Mouse (Mus musculus) midbrain, postnatal 0 days (tissue): ENCODE measurements around the gene Qsox2. TPM values are rescaled to one million over a fixed set of nuclear protein-coding genes. Genes with fewer than 3 reads are reported as not detected.

Experiments used
- ATAC-seq: fragments of 200-750 bp; cut with Nextera tagmentation; 2 replicates; pipeline ENCODE4 v1.8.0; 2017; ENCODE audit warnings: moderate number of reproducible peaks, mild to moderate bottlenecking, moderate TSS enrichment, moderate library complexity; ENCODE audit not compliant: low FRiP score
- DNase-seq: peaks from one replicate; pipeline ENCODE4 v3.0.0-alpha.2; 2015; ENCODE audit warnings: low spot score
- H3K27ac ChIP-seq: fragments of 300-500 bp; sonication (generic); 2 replicates; pipeline ENCODE4 v1.5.1; 2014; ENCODE audit warnings: low read depth, mild to moderate bottlenecking, low read length, mixed read lengths
- H3K27me3 ChIP-seq: fragments of 300-500 bp; sonication (generic); 2 replicates; pipeline ENCODE4 v1.6.1; 2014; ENCODE audit warnings: low read length, control low read depth, mixed read lengths; ENCODE audit not compliant: insufficient read depth
- H3K36me3 ChIP-seq: fragments of 300-500 bp; sonication (generic); 2 replicates; pipeline ENCODE4 v1.6.1; 2014; ENCODE audit warnings: low read length, control low read depth, mixed read lengths; ENCODE audit not compliant: insufficient read depth
- H3K4me1 ChIP-seq: fragments of 300-500 bp; sonication (generic); 2 replicates; pipeline ENCODE4 v1.6.1; 2014; ENCODE audit warnings: mild to moderate bottlenecking, control low read depth, antibody characterized with exemption, low read length, mixed read lengths; ENCODE audit not compliant: insufficient read depth
- H3K4me2 ChIP-seq: fragments of 300-500 bp; sonication (generic); 2 replicates; pipeline ENCODE4 v1.6.1; 2014; ENCODE audit warnings: low read depth, mild to moderate bottlenecking, low read length, mixed read lengths; ENCODE audit not compliant: poor library complexity, severe bottlenecking
- H3K4me3 ChIP-seq: fragments of 300-500 bp; sonication (generic); 2 replicates; pipeline ENCODE4 v1.5.1; 2014; ENCODE audit warnings: low read depth, mild to moderate bottlenecking, low read length, moderate library complexity
- H3K9ac ChIP-seq: fragments of 300-500 bp; sonication (generic); replicated peaks from 2 replicates; pipeline ENCODE4 v1.6.1; 2014; ENCODE audit warnings: mild to moderate bottlenecking, low read length, moderate library complexity, mixed read lengths; ENCODE audit not compliant: poor library complexity, severe bottlenecking
- H3K9me3 ChIP-seq: fragments of 300-500 bp; sonication (generic); 2 replicates; pipeline ENCODE4 v1.6.1; 2016; ENCODE audit warnings: low read length, control low read depth
- CTCF ChIP-seq: IDR thresholded peaks from 2 replicates; pipeline ENCODE4 v1.5.1; 2016; ENCODE audit warnings: antibody characterized with exemption, mild to moderate bottlenecking
- WGBS: fragments of 180-500 bp; shearing (Covaris S2); extraction: QIAGEN DNeasy Blood & Tissue Kit; methylation state at CpG from one replicate; pipeline ENCODE4 v1.1.7; 2014; 5-methylcytosine and 5-hydroxymethylcytosine counted together
- polyA plus RNA-seq: library from polyadenylated mRNA; unstranded; fragments of >200 nt; fragmentation: Nextera tagmentation; extraction: Ambion mirVana; gene quantifications from 2 replicates; pipeline ENCODE4 v1.2.1, GENCODE M21; 2015
- total RNA-seq: library from RNA; depleted of rRNA; stranded (reverse); fragments of >200 nt; gene quantifications from 2 replicates; pipeline ENCODE4 v1.2.3, GENCODE M21; 2014; rRNA removed

The Qsox2 gene
- total RNA-seq (19.2 and 25.6 TPM in 2 replicates), polyA plus RNA-seq (8.4 and 9.9 TPM in 2 replicates)

GRCm38 (mm10) chr2:26237290-26237782 is at the start of gene Qsox2:
TSS of gene Qsox2 (minus strand) at chr2:26237525.
- no peaks in the 10 kb centered on the region for H3K27me3 ChIP-seq
- peak; percentile 87 for ATAC-seq
- no peaks in the 10 kb centered on the region for H3K9me3 ChIP-seq
- H3K4me3 ChIP-seq, result peak within 1 kb of the TSS; percentile 95
- H3K36me3 ChIP-seq, result 0 out of 2 replicates have a peak, but pooled peaks cover 2% of the 10 kb centered on the region
- under 1% methylated on average over 35 of the region's 36 CpGs for WGBS
- peak within 1 kb of the TSS; percentile 93 for H3K9ac ChIP-seq
- peak within 1 kb of the TSS; percentile 88 for H3K27ac ChIP-seq
- DNase-seq, result peak; percentile 93
- H3K4me2 ChIP-seq, result peak within 1 kb of the TSS; percentile 83
- H3K4me1 ChIP-seq, result no peaks in the 10 kb centered on the region
- TF ChIP-seq CTCF, result no peak

- Histone ChIP-seq H3K9ac (no peak overlapping the region), H3K4me1 (no peaks in the 10 kb centered on the region), H3K4me3 (no peak overlapping the region), H3K27me3 (no peaks in the 10 kb centered on the region), H3K27ac (no peak overlapping the region), H3K4me2 (no peak overlapping the region), H3K9me3 (no peaks in the 10 kb centered on the region), H3K36me3 (no peaks in the 10 kb centered on the region)
- no peak for DNase-seq
- no peak for TF ChIP-seq CTCF
- WGBS, result 83% methylated on average over 7 of the region's 7 CpGs
- ATAC-seq, result no peak
These were observed 49.1 kb upstream of the Qsox2 start for GRCm38 (mm10) chr2:26286391-26286790.

GRCm38 (mm10) chr2:26285804-26286203 is 48.5 kb upstream of the Qsox2 start:
- ATAC-seq, result no peak
- WGBS, result 54% methylated on average over 7 of the region's 7 CpGs
- Histone ChIP-seq H3K27ac (no peak overlapping the region), H3K4me2 (no peak overlapping the region), H3K4me3 (no peak overlapping the region), H3K4me1 (no peaks in the 10 kb centered on the region), H3K9ac (no peak overlapping the region), H3K27me3 (no peaks in the 10 kb centered on the region), H3K9me3 (no peaks in the 10 kb centered on the region), H3K36me3 (no peaks in the 10 kb centered on the region)
- DNase-seq, result peak; percentile 54
- no peak for TF ChIP-seq CTCF

- no peaks in the 10 kb centered on the region for H3K9me3 ChIP-seq
- no peak for DNase-seq
- no peaks in the 10 kb centered on the region for H3K27me3 ChIP-seq
- ATAC-seq, result no peak
- TF ChIP-seq CTCF, result no peak
- H3K4me3 ChIP-seq, result no peak overlapping the region
- H3K4me2 ChIP-seq, result no peak overlapping the region
- no peak overlapping the region for H3K9ac ChIP-seq
- H3K27ac ChIP-seq, result no peak overlapping the region
- WGBS, result 74% methylated on average over 11 of the region's 11 CpGs
- H3K36me3 ChIP-seq, result no peaks in the 10 kb centered on the region
- H3K4me1 ChIP-seq, result no peaks in the 10 kb centered on the region
These were observed 43.3 kb upstream of the Qsox2 start for GRCm38 (mm10) chr2:26280594-26280993.

- no peak for ATAC-seq
- H3K9ac ChIP-seq, result no peak overlapping the region
- no peak for TF ChIP-seq CTCF
- WGBS, result 72% methylated on average over 3 of the region's 3 CpGs
- no peak for DNase-seq
- no peaks in the 10 kb centered on the region for H3K36me3 ChIP-seq
- no peaks in the 10 kb centered on the region for H3K9me3 ChIP-seq
- no peaks in the 10 kb centered on the region for H3K27me3 ChIP-seq
- H3K4me1 ChIP-seq, result no peaks in the 10 kb centered on the region
- no peak overlapping the region for H3K27ac ChIP-seq
- no peak overlapping the region for H3K4me3 ChIP-seq
- H3K4me2 ChIP-seq, result no peak overlapping the region
These were observed 42.4 kb upstream of the Qsox2 start for GRCm38 (mm10) chr2:26279712-26280111.

- Histone ChIP-seq H3K9ac (no peak overlapping the region), H3K4me1 (no peaks in the 10 kb centered on the region), H3K4me2 (no peak overlapping the region), H3K27me3 (no peaks in the 10 kb centered on the region), H3K4me3 (no peak overlapping the region), H3K36me3 (no peaks in the 10 kb centered on the region), H3K27ac (no peak overlapping the region), H3K9me3 (no peaks in the 10 kb centered on the region)
- ATAC-seq (peak; percentile 65; the same call in 1 of the 2 replicates), DNase-seq (peak; percentile 85)
- WGBS, result 23% methylated on average over 7 of the region's 7 CpGs
- peak; percentile 91 for TF ChIP-seq CTCF
These were observed 36.3 kb upstream of the Qsox2 start for GRCm38 (mm10) chr2:26273611-26274010.
